Mouse (Mus musculus) megakaryocyte, embryonic 14.5 days (primary cell): ENCODE measurements at regions not wholly inside any gene's neighbourhood (a gene's known extent, or its start where the extent isn't known, plus 50 kb on each side); places are given as distances from the start of the nearest gene placed in this dataset.

Experiments used
- FLI1 ChIP-seq: IDR thresholded peaks from 2 replicates; pipeline ENCODE4 v1.6.1; 2012; ENCODE audit warnings: low read length, inconsistent platforms, mixed read lengths
- GATA1 ChIP-seq: IDR thresholded peaks from 3 replicates; pipeline ENCODE4 v1.6.1; 2012; ENCODE audit warnings: mixed read lengths, low read length, inconsistent platforms, borderline replicate concordance

DNA sequence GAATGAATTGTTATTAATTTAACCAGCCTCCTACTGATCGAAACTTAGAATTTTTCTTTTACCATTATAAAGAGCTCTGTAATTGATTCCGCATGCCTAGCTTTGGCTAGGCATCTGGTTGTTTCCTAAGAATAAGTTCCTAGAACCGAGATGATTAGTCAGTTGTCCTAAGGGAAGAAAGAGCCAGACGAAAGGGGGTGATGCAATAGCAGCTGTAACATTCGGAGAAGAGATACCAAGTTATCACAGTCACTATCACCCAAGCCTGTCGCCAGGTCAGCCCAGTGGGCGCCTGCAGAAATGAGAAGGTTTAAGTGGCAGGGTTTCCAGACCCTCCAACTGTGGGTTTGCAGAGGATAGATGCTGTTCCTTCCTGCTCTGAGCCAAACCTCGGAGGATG is 242.8 kb downstream of the Enc1 start:
- TF ChIP-seq GATA1 (no peak), FLI1 (no peak)
